Mouse (Mus musculus): ENCODE data around the gene Arhgap10. TPM values are rescaled to one million over a fixed set of nuclear protein-coding genes. Genes with fewer than 3 reads are reported as not detected.

The Arhgap10 gene
- total and polyA plus RNA-seq, 3 experiments: 2.7 to 5.9 (median 4.8) TPM

GRCm38 (mm10) chr8:77321901-77322300, 195.9 kb downstream of the Arhgap10 start:
- dilution Hi-C loops (cut with MboI; ENCODE audit: extremely low pct_ligation_motif_present, extremely low pct_unique_long_range_greater_than_20kb, low sequenced_read_pairs): no loop called here

GRCm38 (mm10) chr8:77318590-77318989, 199.2 kb downstream of the Arhgap10 start:
- in situ Hi-C loops (cut with MboI; ENCODE audit: low pct_ligation_motif_present, low pct_unique_long_range_greater_than_20kb, low sequenced_read_pairs): no loop called here
- Histone ChIP-seq H3K4me3 (replicated peaks in 1 of 3; ENCODE audit: low read depth in 2 of 3, low read length in 2 of 3, poor library complexity in 1 of 3) (no peak overlapping the region), H3K4me1 (ENCODE audit: control insufficient read depth in 1 of 2, insufficient read depth in 2 of 2) (no peaks in the 10 kb centered on the region), H3K36me3 (replicated peaks in 1 of 2; ENCODE audit: control insufficient read depth in 1 of 2, insufficient read depth in 1 of 2, low read length in 1 of 2) (no peaks in the 10 kb centered on the region), H3K27ac (ENCODE audit: insufficient read depth, low read depth) (no peak overlapping the region), H3K79me2 (replicated peaks; ENCODE audit: control insufficient read depth, extremely low read depth, insufficient read depth, poor library complexity, severe bottlenecking) (no peaks in the 10 kb centered on the region), H3K9me3 (replicated peaks; ENCODE audit: low read length) (no peaks in the 10 kb centered on the region), H3K27me3 (replicated peaks) (no peaks in the 10 kb centered on the region), H3K4me2 (ENCODE audit: insufficient read depth, low read depth, poor library complexity, severe bottlenecking) (no peak overlapping the region), H3K9ac (ENCODE audit: insufficient read depth, low read depth) (no peak overlapping the region)
- dilution Hi-C loops (cut with MboI; ENCODE audit: extremely low pct_ligation_motif_present, extremely low pct_unique_long_range_greater_than_20kb, low sequenced_read_pairs): no loop called here
- no peak for DNase-seq (ENCODE audit: extremely low read depth)
- TF ChIP-seq BHLHE40 (IDR thresholded peaks at IDR 0.05; ENCODE audit: low read depth, low read length) (no peak), SIN3A (IDR thresholded peaks at IDR 0.05; ENCODE audit: low read length) (no peak), USF1 (IDR thresholded peaks at IDR 0.05; ENCODE audit: low read depth, low read length) (no peak), ZKSCAN1 (IDR thresholded peaks at IDR 0.05; ENCODE audit: borderline replicate concordance, low read depth, low read length) (no peak), KAT2A (IDR thresholded peaks at IDR 0.05; ENCODE audit: insufficient replicate concordance, low read length) (no peak), NELFE (IDR thresholded peaks at IDR 0.05; ENCODE audit: low read depth, low read length) (no peak), PAX5 (IDR thresholded peaks at IDR 0.05; ENCODE audit: low read length) (no peak), MXI1 (IDR thresholded peaks at IDR 0.05; ENCODE audit: low read depth, low read length) (no peak)

More at GRCm38 (mm10) chr8:77321901-77322300, 195.9 kb downstream of the Arhgap10 start:
- H3K27ac ChIP-seq (ENCODE audit: insufficient read depth, low read depth): no peak overlapping the region
- TF ChIP-seq EP300 (IDR thresholded peaks at IDR 0.05; ENCODE audit: low read length) (no peak), SMC3 (IDR thresholded peaks at IDR 0.05; ENCODE audit: low read depth, low read length) (no peak), MXI1 (IDR thresholded peaks at IDR 0.05; ENCODE audit: low read depth, low read length) (no peak), MYC (IDR thresholded peaks at IDR 0.05; ENCODE audit: low read depth, low read length) (no peak), PAX5 (IDR thresholded peaks at IDR 0.05; ENCODE audit: low read length) (no peak), CTCF (conservative IDR thresholded peaks at IDR 0.05 in 1 of 2, IDR thresholded peaks at IDR 0.05 in 1 of 2; ENCODE audit: low read depth in 2 of 2, low read length in 2 of 2) (no peak)
- no peak overlapping the region for H3K9ac ChIP-seq (ENCODE audit: insufficient read depth, low read depth)
- H3K9me3 ChIP-seq (replicated peaks; ENCODE audit: low read length): no peaks in the 10 kb centered on the region
- in situ Hi-C loops (cut with MboI; ENCODE audit: low pct_ligation_motif_present, low pct_unique_long_range_greater_than_20kb, low sequenced_read_pairs): no loop called here
- H3K4me1 ChIP-seq (ENCODE audit: control insufficient read depth in 1 of 2, insufficient read depth in 2 of 2): no peaks in the 10 kb centered on the region
- no peak overlapping the region for H3K4me3 ChIP-seq (replicated peaks in 1 of 3; ENCODE audit: low read depth in 2 of 3, low read length in 2 of 3, poor library complexity in 1 of 3)
- no peak overlapping the region for H3K4me2 ChIP-seq (ENCODE audit: insufficient read depth, low read depth, poor library complexity, severe bottlenecking)
- H3K36me3 ChIP-seq (replicated peaks in 1 of 2; ENCODE audit: control insufficient read depth in 1 of 2, insufficient read depth in 1 of 2, low read length in 1 of 2): no peaks in the 10 kb centered on the region
- H3K79me2 ChIP-seq (replicated peaks; ENCODE audit: control insufficient read depth, extremely low read depth, insufficient read depth, poor library complexity, severe bottlenecking): no peaks in the 10 kb centered on the region
- no peaks in the 10 kb centered on the region for H3K27me3 ChIP-seq (replicated peaks)
- no peak for DNase-seq (ENCODE audit: extremely low read depth)

- no peaks in the 10 kb centered on the region for H3K9me3 ChIP-seq (replicated peaks; ENCODE audit: low read length)
- no peak overlapping the region for H3K9ac ChIP-seq (ENCODE audit: insufficient read depth, low read depth)
- H3K79me2 ChIP-seq (replicated peaks; ENCODE audit: control insufficient read depth, extremely low read depth, insufficient read depth, poor library complexity, severe bottlenecking): no peaks in the 10 kb centered on the region
- dilution Hi-C loops (cut with MboI; ENCODE audit: extremely low pct_ligation_motif_present, extremely low pct_unique_long_range_greater_than_20kb, low sequenced_read_pairs): no loop called here
- no peak for DNase-seq (ENCODE audit: extremely low read depth)
- H3K36me3 ChIP-seq (replicated peaks in 1 of 2; ENCODE audit: control insufficient read depth in 1 of 2, insufficient read depth in 1 of 2, low read length in 1 of 2): no peaks in the 10 kb centered on the region
- H3K27ac ChIP-seq (ENCODE audit: insufficient read depth, low read depth): no peak overlapping the region
- H3K4me1 ChIP-seq (ENCODE audit: control insufficient read depth in 1 of 2, insufficient read depth in 2 of 2): no peaks in the 10 kb centered on the region
- no peak overlapping the region for H3K4me3 ChIP-seq (replicated peaks in 1 of 3; ENCODE audit: low read depth in 2 of 3, low read length in 2 of 3, poor library complexity in 1 of 3)
- no peaks in the 10 kb centered on the region for H3K27me3 ChIP-seq (replicated peaks)
- TF ChIP-seq CHD2 (IDR thresholded peaks at IDR 0.05; ENCODE audit: low read length): no peak
- no peak for TF ChIP-seq EP300 (IDR thresholded peaks at IDR 0.05; ENCODE audit: low read length)
- no peak for TF ChIP-seq ZC3H11A (IDR thresholded peaks at IDR 0.05; ENCODE audit: low read depth, low read length)
- no peak overlapping the region for H3K4me2 ChIP-seq (ENCODE audit: insufficient read depth, low read depth, poor library complexity, severe bottlenecking)
- in situ Hi-C loops (cut with MboI; ENCODE audit: low pct_ligation_motif_present, low pct_unique_long_range_greater_than_20kb, low sequenced_read_pairs): no loop called here
Measured at GRCm38 (mm10) chr8:77317771-77318170, 200.0 kb downstream of the Arhgap10 start.

All from CH12.LX (cell line).